ENCODE assay signal across 8 mouse cellular contexts in the genomic region with DNA sequence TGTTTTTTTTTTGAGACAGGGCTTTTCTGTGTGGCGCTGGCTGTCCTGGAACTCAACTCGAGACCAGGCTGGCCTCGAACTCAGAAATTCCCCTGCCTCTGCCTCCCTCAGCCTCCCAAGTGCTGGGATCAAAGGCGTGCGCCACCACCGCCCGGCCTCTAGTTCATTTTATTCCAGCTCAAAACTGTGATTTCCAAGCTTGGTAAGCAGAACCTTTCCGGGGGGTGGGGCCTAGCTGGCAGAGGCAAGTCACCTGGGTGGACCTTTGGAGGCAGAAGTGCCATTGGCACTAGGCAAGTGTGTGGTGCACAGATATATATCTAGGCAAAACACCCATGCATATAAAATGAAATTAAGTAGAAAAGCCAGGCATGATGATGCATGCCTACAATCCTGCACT. TPM values are rescaled to one million over a fixed set of nuclear protein-coding genes. Genes with fewer than 3 reads are reported as not detected.
DNase-seq lines count a peak whose midpoint lies in the region; ATAC-seq and TF ChIP-seq lines count a peak whose summit lies in the region.

No protein-coding gene starts in this region.

- H3K9me3 ChIP-seq in limb, embryonic 10.5 days (replicated peaks), result no peaks in the 10 kb centered on the region

- TF ChIP-seq EP300 in heart, adult 2 months (IDR thresholded peaks at IDR 0.05; ENCODE audit: insufficient read depth, low read depth, low read length), result 0 out of 2 replicates have a peak, but pooled peaks have one; percentile 0

- H3K79me2 ChIP-seq in heart, adult 2 months (replicated peaks; ENCODE audit: control insufficient read depth, insufficient read depth, low read length), result no peaks in the 10 kb centered on the region

- POLR2A ChIA-PET in Patski (lab: Charles Lee), result no interaction called here

- peak; percentile 18 for TF ChIP-seq CTCF in heart, adult 2 months (IDR thresholded peaks at IDR 0.05)
- TF ChIP-seq CTCF in Patski (IDR thresholded peaks at IDR 0.05), result peak; percentile 12

- H3K36me3 ChIP-seq in heart, adult 2 months (ENCODE audit: control insufficient read depth, insufficient read depth, low read length), result no peaks in the 10 kb centered on the region
- H3K36me3 ChIP-seq in limb, embryonic 10.5 days, result no peaks in the 10 kb centered on the region

- H3K27me3 ChIP-seq in heart, adult 2 months (ENCODE audit: control insufficient read depth, insufficient read depth, low read length), result no peaks in the 10 kb centered on the region
- H3K27me3 ChIP-seq in Patski, result no peaks in the 10 kb centered on the region
- no peaks in the 10 kb centered on the region for H3K27me3 ChIP-seq in limb, embryonic 10.5 days (ENCODE audit: low read depth, poor library complexity, severe bottlenecking)

- H3K4me3 ChIP-seq in heart, adult 2 months, result no peak overlapping the region; the same call in 1 of the 2 replicates
- peak overlapping the region; percentile 26; the same call in 1 of the 2 replicates for H3K4me3 ChIP-seq in limb, embryonic 10.5 days

- CTCF ChIA-PET in Patski (lab: Charles Lee), result interaction anchor here (0.8 to 3.3 kb wide), 7 partner anchors 9 to 373 kb away, joined by 3 to 14 read pairs (median 5); no protein-coding TSS in a partner anchor

- intact Hi-C loops in heart, adult 2 months (cut with DNase I), result loop anchor here (5.0 kb wide), 3 partner anchors 35 to 395 kb away; no protein-coding TSS in a partner anchor
- intact Hi-C loops in gastrocnemius, postnatal 14 days (cut with DNase I; ENCODE audit: low total_unique reads), result no loop called here

- peak overlapping the region; percentile 97 for H3K27ac ChIP-seq in heart, adult 2 months
- H3K27ac ChIP-seq in limb, embryonic 10.5 days, result peak overlapping the region; percentile 97

- TF ChIP-seq POLR2A in heart, adult 2 months (IDR thresholded peaks at IDR 0.05; ENCODE audit: insufficient read depth, low read depth, low read length), result no peak

- peaks cover 23% of the 10 kb centered on the region for H3K4me1 ChIP-seq in heart, adult 2 months (ENCODE audit: control insufficient read depth, insufficient read depth, low read length)
- peaks cover 53% of the 10 kb centered on the region for H3K4me1 ChIP-seq in limb, embryonic 10.5 days

- no peak for ATAC-seq in Patski
- no peak for ATAC-seq in granulocyte monocyte progenitor cell, adult 5-6 weeks (replicated peaks; ENCODE audit: poor library complexity, severe bottlenecking)

- peak overlapping the region; percentile 28; the same call in 1 of the 2 replicates for H3K9ac ChIP-seq in heart, adult 2 months (ENCODE audit: low read depth, low read length)

- no peak for DNase-seq in heart, adult 2 months
- DNase-seq in heart, adult 18-20 months, result no peak
- DNase-seq in Patski (ENCODE audit: low read depth, low spot score), result no peak
- peak; percentile 45 for DNase-seq in gastrocnemius, postnatal 14 days
- DNase-seq in limb, embryonic 10.5 days (ENCODE audit: low spot score), result peak; percentile 55
- DNase-seq in spleen, postnatal 4 days (ENCODE audit: low spot score in 2 of 2), result no peak
- no peak for DNase-seq in lung, adult 18-20 months

- in situ Hi-C loops in Patski (cut with MboI; ENCODE audit: low pct_unique_long_range_greater_than_20kb), result loop anchor here (10.0 kb wide), 1 partner anchor 413 kb away; no protein-coding TSS in a partner anchor

- WGBS in heart, adult 2 months, result 35% methylated on average over 8 of the region's 8 CpGs
- WGBS in limb, embryonic 10.5 days, result 39% methylated on average over 8 of the region's 8 CpGs

RNA-seq across cellular contexts. Expression of gene Apol7a, which starts 31.4 kb away (rescaled TPM):
- under 1 TPM in 1 of 2 experiments, not detected in 1; 0.13 TPM for total RNA-seq in heart, adult 2 months (2021)
- polyA plus RNA-seq in heart, adult 2 months (2012; rRNA removed), result 0.23 and 0.29 TPM in 2 replicates
- total RNA-seq in heart, adult 18-20 months (2021), result under 1 TPM in 1 of 2 experiments, not detected in 1; 0.13 TPM
- not detected for polyA plus RNA-seq in Patski (2021)
- total RNA-seq in gastrocnemius, postnatal 14 days (2021), result under 1 TPM; 0.29 to 0.51 TPM
- polyA plus RNA-seq in limb, embryonic 10.5 days (2016; fragmentation: Nextera tagmentation; extraction: Ambion mirVana), result not detected in 2 replicates
- not detected in 2 replicates for total RNA-seq in granulocyte monocyte progenitor cell, adult 5-6 weeks (2014; fragmentation: Nextera tagmentation)
- not detected in 2 replicates for total RNA-seq in granulocyte monocyte progenitor cell, adult 5-6 weeks (2017)

RNA-seq across cellular contexts. Expression of gene Apol9a, which starts 43.4 kb away (rescaled TPM):
- under 1 TPM; 0.27 to 0.39 TPM for total RNA-seq in heart, adult 2 months (2021)
- polyA plus RNA-seq in heart, adult 2 months (2012; rRNA removed), result 0.73 and 1.00 TPM in 2 replicates
- under 1 TPM; 0.30 to 0.62 TPM for total RNA-seq in heart, adult 18-20 months (2021)
- polyA plus RNA-seq in Patski (2021), result 0.12 TPM
- total RNA-seq in gastrocnemius, postnatal 14 days (2021), result not detected
- polyA plus RNA-seq in limb, embryonic 10.5 days (2016; fragmentation: Nextera tagmentation; extraction: Ambion mirVana), result not detected in 2 replicates
- total RNA-seq in granulocyte monocyte progenitor cell, adult 5-6 weeks (2014; fragmentation: Nextera tagmentation), result not detected in 2 replicates
- not detected in 2 replicates for total RNA-seq in granulocyte monocyte progenitor cell, adult 5-6 weeks (2017)

Comparison
In these comparisons a context has a peak if more than half of its experiments do, and no peak if none do; other contexts are left out.
1. DNase-seq: peak in gastrocnemius, postnatal 14 days (single experiment) and limb, embryonic 10.5 days (single experiment); none in heart, adult 2 months (0 of 2), heart, adult 18-20 months (0 of 2), Patski (single experiment), spleen, postnatal 4 days (0 of 2) and lung, adult 18-20 months (0 of 2).